Mouse (Mus musculus): ENCODE data around the gene Zfp213.
A peak's percentile ranks its signal among the peaks of the same experiment; 100 is the strongest.

DNA sequence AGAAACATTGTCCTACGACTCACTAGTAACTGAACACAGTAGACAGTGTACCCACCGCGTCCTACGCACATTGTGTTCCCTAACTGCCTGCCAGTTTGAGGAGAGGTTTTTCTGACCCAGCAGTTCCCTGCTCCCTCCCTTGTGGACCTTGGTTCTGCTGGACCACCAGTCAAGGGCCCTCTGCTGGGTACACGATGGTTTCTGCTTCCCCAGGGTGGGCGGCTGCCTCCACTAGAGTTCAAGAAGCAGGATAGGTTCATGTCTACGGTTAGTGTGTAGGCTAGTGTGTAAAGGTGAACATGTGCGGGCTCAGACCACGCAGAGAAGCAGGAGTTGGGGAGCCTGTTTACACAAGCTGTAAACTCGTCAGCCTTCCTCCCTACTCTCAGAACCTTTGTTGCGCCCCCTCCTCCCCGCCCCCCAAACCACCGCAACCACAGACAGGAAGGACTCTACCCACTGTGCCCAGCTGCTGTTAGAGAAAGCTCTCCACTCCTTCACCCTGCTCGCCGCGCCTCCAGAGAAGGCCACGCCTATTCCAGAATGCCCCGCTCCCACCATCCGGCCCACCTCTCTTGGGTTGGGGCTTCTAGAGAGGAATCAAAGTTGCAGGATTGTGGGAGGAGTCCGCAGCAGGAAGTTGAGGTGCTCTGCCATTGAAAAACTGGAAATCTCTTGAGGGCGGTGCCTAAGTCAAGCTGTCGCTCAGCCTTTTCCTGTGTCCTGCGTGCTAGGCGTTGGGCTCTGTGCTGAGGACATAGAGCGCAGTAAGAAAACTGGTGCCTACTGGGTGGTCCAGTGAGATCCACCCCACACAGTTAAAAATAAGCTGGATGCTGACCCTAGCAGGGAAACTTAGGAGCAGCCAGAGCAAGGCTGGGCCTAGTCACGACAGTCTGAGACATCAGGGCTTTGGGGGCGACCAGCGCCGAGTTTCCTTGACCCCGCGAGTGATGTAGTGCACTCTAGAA is 34.8 kb upstream of the Zfp213 start, which contains the start of gene Zfp13:
- no peak for TF ChIP-seq ZKSCAN1 (IDR thresholded peaks at IDR 0.05; ENCODE audit: low read depth, low read length)
- peak; percentile 89 for TF ChIP-seq NELFE (IDR thresholded peaks at IDR 0.05; ENCODE audit: low read depth, low read length)
- TF ChIP-seq CTCF (IDR thresholded peaks at IDR 0.05 in 2 of 3, conservative IDR thresholded peaks at IDR 0.05 in 1 of 3; ENCODE audit: control insufficient read depth in 1 of 3, insufficient read depth in 1 of 3, low read depth in 2 of 3, low read length in 3 of 3, poor library complexity in 1 of 3, severe bottlenecking in 1 of 3): no peak
- TF ChIP-seq TCF12 (IDR thresholded peaks at IDR 0.05; ENCODE audit: low read depth, low read length): 0 out of 2 replicates have a peak, but pooled peaks have one; percentile 42

All from MEL (cell line).